Mouse (Mus musculus): ENCODE results near the gene Sgsh. TPM values are rescaled to one million over a fixed set of nuclear protein-coding genes. Genes with fewer than 3 reads are reported as not detected.
A peak's percentile ranks its signal among the peaks of the same experiment; 100 is the strongest.
"Not testable (repeated sequence)": the region's sequence is repeated elsewhere in the genome, so short reads cannot be mapped to it uniquely, and the experiment has no call there.

Gene Sgsh
- polyA plus RNA-seq, 1 experiment from 2014 or later: 5.5 TPM

DNA sequence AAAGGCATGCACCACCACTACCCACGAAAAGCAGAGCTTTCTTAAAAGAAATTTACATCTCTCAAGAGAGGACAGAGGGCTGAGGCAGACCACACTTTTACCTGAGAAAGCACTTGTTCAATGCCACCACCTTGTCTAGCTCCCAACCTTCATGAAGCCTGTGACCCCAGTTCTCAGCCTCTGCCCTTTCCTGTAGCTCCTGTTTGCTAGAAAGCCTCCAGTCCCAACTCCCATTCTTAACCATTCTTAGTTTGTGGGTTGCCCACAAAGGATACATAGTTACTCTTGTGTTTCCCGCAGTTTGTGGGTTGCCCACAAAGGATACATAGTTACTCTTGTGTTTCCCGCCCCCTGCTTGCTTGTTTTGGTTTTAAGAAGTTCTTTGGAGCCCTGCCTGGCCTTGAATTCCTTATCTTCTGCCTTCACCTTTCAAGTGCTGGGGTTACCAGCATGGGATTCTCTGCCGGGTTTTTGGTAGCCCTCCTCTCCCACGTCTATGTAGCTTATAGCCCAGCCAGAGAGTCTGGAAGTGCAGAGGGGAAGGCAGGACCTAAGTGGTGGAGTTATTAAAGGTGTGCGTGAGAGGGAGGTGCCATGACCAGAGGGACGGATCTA lies 36.2 kb upstream of the Sgsh start:
- no peak overlapping the region for H3K9ac ChIP-seq (replicated peaks)
- ATAC-seq (ENCODE audit: insufficient number of reproducible peaks, insufficient read depth, low FRiP score, low TSS enrichment, low read depth): no peak
- H3K4me2 ChIP-seq: peak overlapping the region; percentile 99
- peaks cover 32% of the 10 kb centered on the region for H3K4me1 ChIP-seq (replicated peaks)
- no peak overlapping the region; the same call in 1 of the 2 replicates for H3K4me3 ChIP-seq (replicated peaks)
- H3K27ac ChIP-seq: no peak overlapping the region
- no peaks in the 10 kb centered on the region for H3K9me3 ChIP-seq
- 36% methylated on average over 7 of the region's 7 CpGs for WGBS
- H3K36me3 ChIP-seq: no peaks in the 10 kb centered on the region
- H3K27me3 ChIP-seq: peaks cover 84% of the 10 kb centered on the region

DNA sequence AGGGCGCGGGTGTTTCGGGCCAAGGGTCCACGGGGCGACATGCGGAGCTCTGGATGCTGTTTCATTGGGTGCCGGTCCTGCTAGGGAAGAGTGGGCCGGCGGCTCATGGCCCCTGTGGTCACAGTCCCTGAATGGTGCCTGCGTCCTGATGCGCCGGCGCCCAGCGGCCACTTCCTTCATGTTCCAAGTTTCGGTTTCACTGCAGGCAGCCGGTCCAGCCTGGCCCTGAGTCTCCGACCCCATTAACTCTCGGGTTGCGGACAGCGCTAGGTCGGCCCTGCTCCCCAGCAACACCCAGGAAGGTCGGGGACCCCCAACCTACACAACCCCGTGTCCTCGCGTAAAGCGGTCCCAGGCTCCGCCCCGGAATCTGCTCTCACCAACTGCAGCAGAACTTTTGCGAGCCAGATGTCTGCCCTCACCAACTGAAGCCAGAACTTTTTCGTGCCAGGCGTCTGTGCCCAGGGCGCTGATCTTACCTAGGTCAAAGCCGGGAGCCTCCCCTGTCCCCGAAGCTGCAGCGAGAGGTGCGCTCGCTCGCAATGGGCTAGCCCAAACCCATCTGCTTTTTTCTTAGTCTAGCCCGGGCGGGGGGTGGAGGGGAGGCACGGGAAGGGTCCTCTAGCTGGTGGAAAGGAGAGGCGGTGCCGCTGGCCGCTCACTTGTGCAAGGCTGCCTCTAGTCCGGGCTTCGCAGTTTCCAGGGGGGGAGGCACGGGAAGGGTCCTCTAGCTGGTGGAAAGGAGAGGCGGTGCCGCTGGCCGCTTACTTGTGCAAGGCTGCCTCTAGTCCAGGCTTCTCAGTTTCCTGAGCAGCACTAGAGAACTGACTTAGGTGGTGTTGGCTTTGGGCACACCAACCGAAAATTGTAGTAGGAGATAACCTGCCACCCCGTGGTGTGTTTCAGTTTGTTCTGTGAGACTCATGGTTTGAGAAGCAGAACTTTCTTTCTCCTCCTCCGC lies 35.2 kb upstream of the Sgsh start:
- H3K9ac ChIP-seq (replicated peaks): peak overlapping the region; percentile 60
- peak overlapping the region; percentile 62 for H3K27ac ChIP-seq
- peak overlapping the region; percentile 99 for H3K4me2 ChIP-seq
- H3K36me3 ChIP-seq: no peaks in the 10 kb centered on the region
- H3K9me3 ChIP-seq: no peaks in the 10 kb centered on the region; the same call in 1 of the 2 replicates
- WGBS: 2% methylated on average over 53 of the region's 53 CpGs
- peaks cover 32% of the 10 kb centered on the region for H3K4me1 ChIP-seq (replicated peaks)
- peak overlapping the region; percentile 62 for H3K4me3 ChIP-seq (replicated peaks)
- H3K27me3 ChIP-seq: peaks cover 74% of the 10 kb centered on the region
- peak; percentile 18; the same call in 1 of the 2 replicates for ATAC-seq (ENCODE audit: insufficient number of reproducible peaks, insufficient read depth, low FRiP score, low TSS enrichment, low read depth)

DNA sequence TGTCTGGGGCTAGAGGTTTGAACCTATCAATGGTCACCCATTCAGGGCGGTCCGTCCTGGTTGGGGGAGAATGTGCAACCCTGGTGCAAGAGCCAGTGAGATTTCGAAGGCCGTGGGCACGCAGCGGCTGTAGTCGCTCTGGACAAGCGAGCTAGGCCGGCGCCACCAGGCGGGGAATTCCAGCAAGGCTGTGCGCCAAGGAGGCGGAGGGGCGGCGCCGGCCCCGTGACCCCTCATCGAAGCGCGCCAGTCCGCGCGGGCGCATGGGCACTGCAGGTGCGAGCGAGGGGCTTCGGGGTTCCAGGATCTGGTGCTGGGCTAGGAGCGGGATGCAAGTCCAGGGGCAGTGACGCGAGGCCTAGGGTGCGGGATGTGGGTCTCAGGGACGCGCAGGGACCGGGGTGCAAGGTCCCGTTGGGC lies 34.5 kb upstream of the Sgsh start:
- Histone ChIP-seq H3K36me3 (no peaks in the 10 kb centered on the region), H3K4me1 (replicated peaks) (peaks cover 32% of the 10 kb centered on the region), H3K4me2 (peak overlapping the region; percentile 99), H3K4me3 (replicated peaks) (peak overlapping the region; percentile 62), H3K9me3 (no peaks in the 10 kb centered on the region; the same call in 1 of the 2 replicates), H3K27ac (peak overlapping the region; percentile 62; the same call in 1 of the 2 replicates), H3K27me3 (peaks cover 67% of the 10 kb centered on the region), H3K9ac (replicated peaks) (peak overlapping the region; percentile 60)
- ATAC-seq (ENCODE audit: insufficient number of reproducible peaks, insufficient read depth, low FRiP score, low TSS enrichment, low read depth): 0 out of 2 replicates have a peak, but pooled peaks have one; percentile 17
- under 1% methylated on average over 35 of the region's 35 CpGs for WGBS

- not testable (repeated sequence) for H3K27ac ChIP-seq; H3K36me3 ChIP-seq; ATAC-seq (ENCODE audit: insufficient number of reproducible peaks, insufficient read depth, low FRiP score, low TSS enrichment, low read depth); H3K9me3 ChIP-seq; H3K4me2 ChIP-seq; H3K4me3 ChIP-seq (replicated peaks); H3K9ac ChIP-seq (replicated peaks)
- Histone ChIP-seq H3K4me1 (replicated peaks) (peaks cover 22% of the 10 kb centered on the region), H3K27me3 (peaks cover 49% of the 10 kb centered on the region)
- 14% methylated on average over 3 of the region's 3 CpGs for WGBS
Observed at GRCm38 (mm10) chr11:119387273-119387672, 31.9 kb upstream of the Sgsh start.

GRCm38 (mm10) chr11:119386306-119386705 lies 31.0 kb upstream of the Sgsh start:
- Histone ChIP-seq H3K9me3 (no peaks in the 10 kb centered on the region; the same call in 1 of the 2 replicates), H3K27ac (no peak overlapping the region), H3K9ac (replicated peaks) (no peak overlapping the region), H3K27me3 (peaks cover 40% of the 10 kb centered on the region), H3K4me3 (replicated peaks) (no peak overlapping the region), H3K36me3 (no peaks in the 10 kb centered on the region; the same call in 1 of the 2 replicates), H3K4me2 (no peak overlapping the region), H3K4me1 (replicated peaks) (peaks cover 12% of the 10 kb centered on the region)
- no peak for ATAC-seq (ENCODE audit: insufficient number of reproducible peaks, insufficient read depth, low FRiP score, low TSS enrichment, low read depth)
- WGBS: 92% methylated on average over 5 of the region's 5 CpGs

- H3K36me3 ChIP-seq: peaks cover 6% of the 10 kb centered on the region
- H3K27ac ChIP-seq: no peak overlapping the region
- H3K4me2 ChIP-seq: no peak overlapping the region
- H3K27me3 ChIP-seq: peaks cover 26% of the 10 kb centered on the region
- peaks cover 5% of the 10 kb centered on the region; the same call in 1 of the 2 replicates for H3K4me1 ChIP-seq (replicated peaks)
- H3K9me3 ChIP-seq: no peaks in the 10 kb centered on the region; the same call in 1 of the 2 replicates
- no peak overlapping the region for H3K9ac ChIP-seq (replicated peaks)
- ATAC-seq (ENCODE audit: insufficient number of reproducible peaks, insufficient read depth, low FRiP score, low TSS enrichment, low read depth): no peak
- WGBS: 79% methylated on average over 4 of the region's 4 CpGs
- H3K4me3 ChIP-seq (replicated peaks): no peak overlapping the region
Observed at GRCm38 (mm10) chr11:119384904-119385303, 29.6 kb upstream of the Sgsh start.

DNA sequence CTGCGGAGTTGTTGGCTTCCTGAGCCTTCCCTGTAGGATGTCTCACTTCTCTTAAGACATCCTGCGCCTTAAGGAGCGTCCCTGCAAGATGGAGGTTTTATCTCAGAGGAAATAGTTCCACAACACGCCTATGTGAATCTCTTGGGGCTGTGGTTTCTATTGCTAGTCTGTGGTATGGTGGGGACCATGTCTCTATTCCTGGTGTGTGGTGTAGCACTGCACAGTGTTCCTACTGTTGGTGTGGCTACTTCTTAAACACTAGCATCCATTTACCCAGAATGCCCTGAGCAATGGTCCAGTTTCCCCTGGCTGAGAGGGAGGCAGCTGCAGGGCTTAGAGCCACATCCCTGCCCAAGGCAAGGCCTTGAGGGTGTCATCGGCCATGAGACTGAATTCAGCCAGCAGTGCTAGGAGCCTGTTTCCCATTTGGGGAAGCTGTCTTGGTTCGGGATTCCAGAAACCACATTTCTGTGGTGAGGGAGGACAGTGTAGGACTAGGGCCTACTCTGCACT lies 27.1 kb upstream of the Sgsh start:
- ATAC-seq (ENCODE audit: insufficient number of reproducible peaks, insufficient read depth, low FRiP score, low TSS enrichment, low read depth): no peak
- no peak overlapping the region for H3K9ac ChIP-seq (replicated peaks)
- H3K9me3 ChIP-seq: no peaks in the 10 kb centered on the region; the same call in 1 of the 2 replicates
- no peak overlapping the region for H3K4me3 ChIP-seq (replicated peaks)
- H3K36me3 ChIP-seq: peaks cover 26% of the 10 kb centered on the region
- WGBS: 75% methylated on average over 6 of the region's 6 CpGs
- no peaks in the 10 kb centered on the region for H3K4me1 ChIP-seq (replicated peaks)
- H3K27me3 ChIP-seq: 0 out of 2 replicates have a peak, but pooled peaks cover under 1% of the 10 kb centered on the region
- no peak overlapping the region for H3K4me2 ChIP-seq
- no peak overlapping the region for H3K27ac ChIP-seq

GRCm38 (mm10) chr11:119381631-119382337 lies 26.4 kb upstream of the Sgsh start:
- ATAC-seq (ENCODE audit: insufficient number of reproducible peaks, insufficient read depth, low FRiP score, low TSS enrichment, low read depth): no peak
- Histone ChIP-seq H3K27me3 (no peaks in the 10 kb centered on the region), H3K9me3 (no peaks in the 10 kb centered on the region; the same call in 1 of the 2 replicates), H3K4me1 (replicated peaks) (no peaks in the 10 kb centered on the region), H3K4me2 (no peak overlapping the region), H3K9ac (replicated peaks) (no peak overlapping the region), H3K4me3 (replicated peaks) (no peak overlapping the region), H3K36me3 (peaks cover 30% of the 10 kb centered on the region), H3K27ac (no peak overlapping the region)
- 83% methylated on average over 9 of the region's 9 CpGs for WGBS

- Histone ChIP-seq H3K27me3 (no peaks in the 10 kb centered on the region), H3K36me3 (peaks cover 30% of the 10 kb centered on the region), H3K9ac (replicated peaks) (no peak overlapping the region), H3K27ac (no peak overlapping the region), H3K4me3 (replicated peaks) (no peak overlapping the region), H3K4me2 (no peak overlapping the region), H3K9me3 (no peaks in the 10 kb centered on the region), H3K4me1 (replicated peaks) (0 out of 2 replicates have a peak, but pooled peaks cover 6% of the 10 kb centered on the region)
- ATAC-seq (ENCODE audit: insufficient number of reproducible peaks, insufficient read depth, low FRiP score, low TSS enrichment, low read depth): no peak
- 90% methylated on average over 1 of the region's 1 CpGs for WGBS
Observed at GRCm38 (mm10) chr11:119378551-119378950, 23.2 kb upstream of the Sgsh start.

GRCm38 (mm10) chr11:119377326-119377725 lies 22.0 kb upstream of the Sgsh start:
- H3K9me3 ChIP-seq: no peaks in the 10 kb centered on the region
- H3K27me3 ChIP-seq: no peaks in the 10 kb centered on the region
- H3K36me3 ChIP-seq: peaks cover 30% of the 10 kb centered on the region
- no peak overlapping the region for H3K27ac ChIP-seq
- 0 out of 2 replicates have a peak, but pooled peaks cover 6% of the 10 kb centered on the region for H3K4me1 ChIP-seq (replicated peaks)
- H3K4me2 ChIP-seq: no peak overlapping the region
- H3K4me3 ChIP-seq (replicated peaks): no peak overlapping the region
- ATAC-seq (ENCODE audit: insufficient number of reproducible peaks, insufficient read depth, low FRiP score, low TSS enrichment, low read depth): no peak
- no peak overlapping the region for H3K9ac ChIP-seq (replicated peaks)
- whole genome bisulfite sequencing: 96% methylated on average over 11 of the region's 11 CpGs
